Mouse (Mus musculus): ENCODE measurements around the gene Tcfl5. TPM values are rescaled to one million over a fixed set of nuclear protein-coding genes. Genes with fewer than 3 reads are reported as not detected.

The Tcfl5 gene
- polyA plus RNA-seq, 1 experiment from 2014 or later: not detected

DNA sequence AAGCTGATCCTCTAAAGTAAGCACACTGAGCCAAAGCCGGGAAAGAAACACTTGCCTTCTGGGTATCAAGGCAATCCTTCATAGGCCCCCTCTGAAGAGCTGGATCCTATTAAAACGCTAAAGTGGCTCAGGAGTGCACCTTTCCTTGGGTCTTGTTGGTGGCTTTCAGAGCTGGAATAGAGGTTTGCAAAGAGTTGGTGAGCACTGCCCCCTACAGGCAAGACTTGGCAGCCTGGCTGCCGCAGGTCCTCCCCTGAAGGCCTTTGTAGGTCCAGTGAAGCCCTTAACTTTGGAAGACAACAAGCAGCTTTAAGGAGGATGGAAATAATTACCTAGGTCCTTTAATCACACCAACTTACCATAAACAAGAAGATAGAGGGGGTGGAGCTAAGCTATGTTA lies 63.8 kb downstream of the Tcfl5 start:
- Histone ChIP-seq H3K9me3 (ENCODE audit: control insufficient read depth, low read length) (no peaks in the 10 kb centered on the region), H3K4me3 (ENCODE audit: control insufficient read depth in 1 of 2, insufficient read depth in 1 of 2, low read depth in 1 of 2, low read length in 2 of 2) (no peak overlapping the region), H3K36me3 (ENCODE audit: control insufficient read depth, insufficient read depth, low read length) (no peaks in the 10 kb centered on the region), H3K4me2 (ENCODE audit: low read length) (no peak overlapping the region), H3K4me1 (ENCODE audit: control insufficient read depth in 2 of 2, insufficient read depth in 2 of 2, low read length in 2 of 2) (peaks cover 4 to 11% of the 10 kb centered on the region in 2 experiments; a peak in 3 of 4 replicates), H3K27me3 (ENCODE audit: control insufficient read depth, insufficient read depth, low read length) (no peaks in the 10 kb centered on the region), H3K9ac (ENCODE audit: low read length) (no peak overlapping the region), H3K27ac (replicated peaks in 1 of 2; ENCODE audit: control insufficient read depth in 1 of 2, insufficient read depth in 1 of 2, low read depth in 2 of 2, low read length in 2 of 2) (no peak overlapping the region)
- ATAC-seq (ENCODE audit: insufficient number of reproducible peaks, insufficient read depth, low FRiP score, low read depth): no peak
- 2% methylated on average over 3 of the region's 3 CpGs for WGBS

DNA sequence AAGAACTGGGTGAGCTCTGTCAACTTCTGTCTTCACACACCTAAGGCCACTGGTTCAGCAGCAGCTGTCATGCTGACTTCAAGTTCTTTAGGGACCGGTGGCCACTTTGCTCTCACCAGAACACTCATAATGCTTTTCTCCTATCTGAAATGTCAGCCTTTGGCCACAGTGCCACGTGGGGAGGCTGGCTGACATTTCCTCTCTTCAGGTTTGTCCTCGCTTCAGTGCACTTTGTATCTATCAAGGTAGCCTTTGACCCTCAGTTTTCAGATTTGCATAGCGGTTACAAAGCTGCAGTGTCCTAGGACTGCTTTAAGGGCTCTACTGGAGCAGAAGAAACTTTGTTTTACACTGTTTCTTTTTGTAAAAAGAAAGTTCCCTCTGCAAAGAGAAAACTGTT lies 66.0 kb downstream of the Tcfl5 start:
- Histone ChIP-seq H3K4me3 (ENCODE audit: control insufficient read depth in 1 of 2, insufficient read depth in 1 of 2, low read depth in 1 of 2, low read length in 2 of 2) (no peak overlapping the region), H3K36me3 (ENCODE audit: control insufficient read depth, insufficient read depth, low read length) (no peaks in the 10 kb centered on the region), H3K9me3 (ENCODE audit: control insufficient read depth, low read length) (no peaks in the 10 kb centered on the region), H3K27me3 (ENCODE audit: control insufficient read depth, insufficient read depth, low read length) (no peaks in the 10 kb centered on the region), H3K27ac (replicated peaks in 1 of 2; ENCODE audit: control insufficient read depth in 1 of 2, insufficient read depth in 1 of 2, low read depth in 2 of 2, low read length in 2 of 2) (no peak overlapping the region), H3K4me1 (ENCODE audit: control insufficient read depth in 2 of 2, insufficient read depth in 2 of 2, low read length in 2 of 2) (no peaks in the 10 kb centered on the region), H3K9ac (ENCODE audit: low read length) (no peak overlapping the region), H3K4me2 (ENCODE audit: low read length) (no peak overlapping the region)
- WGBS: 35% methylated on average over 4 of the region's 4 CpGs
- no peak for ATAC-seq (ENCODE audit: insufficient number of reproducible peaks, insufficient read depth, low FRiP score, low read depth)

Other genes starting within 250 kb of the Tcfl5 start
- gene Slco4a1, start 186.5 kb downstream of the Tcfl5 start, polyA plus RNA-seq (2014; fragmentation: Nextera tagmentation; extraction: Ambion mirVana): 0.26 TPM in 2 replicates
- 1.6 and 2.6 TPM in 2 replicates for gene Ntsr1, start 142.7 kb downstream of the Tcfl5 start, polyA plus RNA-seq (2014; fragmentation: Nextera tagmentation; extraction: Ambion mirVana)
- gene Mrgbp, start 61.4 kb downstream of the Tcfl5 start, polyA plus RNA-seq (2014; fragmentation: Nextera tagmentation; extraction: Ambion mirVana): 23.5 and 24.4 TPM in 2 replicates
- gene Ogfr, start 53.5 kb downstream of the Tcfl5 start, polyA plus RNA-seq (2014; fragmentation: Nextera tagmentation; extraction: Ambion mirVana): 54.6 and 55.0 TPM in 2 replicates
- gene Col9a3, start 44.9 kb downstream of the Tcfl5 start, polyA plus RNA-seq (2014; fragmentation: Nextera tagmentation; extraction: Ambion mirVana): 10.6 and 12.2 TPM in 2 replicates
- 16.4 and 18.9 TPM in 2 replicates for gene Dido1, start 67.3 kb upstream of the Tcfl5 start, polyA plus RNA-seq (2014; fragmentation: Nextera tagmentation; extraction: Ambion mirVana)
- gene Gid8, start 67.4 kb upstream of the Tcfl5 start, polyA plus RNA-seq (2014; fragmentation: Nextera tagmentation; extraction: Ambion mirVana): 49.0 and 50.5 TPM in 2 replicates
- 0.43 and 0.55 TPM in 2 replicates for gene Slc17a9, start 82.6 kb upstream of the Tcfl5 start, polyA plus RNA-seq (2014; fragmentation: Nextera tagmentation; extraction: Ambion mirVana)
- not detected in 2 replicates for gene Bhlhe23, start 134.2 kb upstream of the Tcfl5 start, polyA plus RNA-seq (2014; fragmentation: Nextera tagmentation; extraction: Ambion mirVana)

Data from heart, embryonic 14.5 days (tissue).